Mouse (Mus musculus) MEL (cell line): ENCODE data around the gene Olfr611. TPM values are rescaled to one million over a fixed set of nuclear protein-coding genes. Genes with fewer than 3 reads are reported as not detected.
"Not testable (repeated sequence)": the region's sequence is repeated elsewhere in the genome, so short reads cannot be mapped to it uniquely, and the experiment has no call there.

Experiments used
- DNase-seq: peaks from one replicate; pipeline ENCODE4 v3.0.0; 2011; ENCODE audit warnings: low read depth, low spot score
- H3K27ac ChIP-seq: 2 replicates; pipeline ENCODE4 v1.5.1; 2012; ENCODE audit warnings: low read depth, mild to moderate bottlenecking, control low read depth, low read length, moderate library complexity; ENCODE audit not compliant: control insufficient read depth
- H3K27me3 ChIP-seq, 2 experiments: fragments of 150-350 bp in 1 of 2; sonication (generic) in 1 of 2; 2 replicates each; pipeline ENCODE4 v1.6.1; 2012; ENCODE audit warnings: low read length in 2 of 2, mild to moderate bottlenecking in 2 of 2, improper control_type of control experiment in 1 of 2, moderate library complexity in 1 of 2; ENCODE audit not compliant: insufficient read depth in 2 of 2, control insufficient read depth in 1 of 2
- H3K36me3 ChIP-seq, 2 experiments: 2 replicates each; pipeline ENCODE4 v1.6.1; 2012 to 2014; ENCODE audit warnings: low read length in 2 of 2, improper control_type of control experiment in 1 of 2, inconsistent platforms in 1 of 2, mild to moderate bottlenecking in 1 of 2; ENCODE audit not compliant: insufficient read depth in 2 of 2, control insufficient read depth in 1 of 2
- H3K4me1 ChIP-seq, 2 experiments: fragments of 150-350 bp in 1 of 2; sonication (generic) in 1 of 2; 2 replicates each; pipeline ENCODE4 v1.6.1; 2012; ENCODE audit warnings: low read length in 2 of 2, improper control_type of control experiment in 1 of 2, mild to moderate bottlenecking in 1 of 2; ENCODE audit not compliant: insufficient read depth in 2 of 2, control insufficient read depth in 1 of 2
- H3K4me3 ChIP-seq, 2 experiments: fragments of 150-350 bp in 1 of 2; sonication (generic) in 1 of 2; 2 replicates each; pipeline ENCODE4 v1.5.1; 2012; ENCODE audit warnings: low read depth in 2 of 2, low read length in 2 of 2, mild to moderate bottlenecking in 2 of 2, moderate library complexity in 2 of 2, control low read depth in 1 of 2, improper control_type of control experiment in 1 of 2; ENCODE audit not compliant: control insufficient read depth in 1 of 2, insufficient read depth in 1 of 2
- H3K79me2 ChIP-seq: 2 replicates; pipeline ENCODE4 v1.6.1; 2012; ENCODE audit warnings: mild to moderate bottlenecking, low read length, moderate library complexity; ENCODE audit not compliant: control insufficient read depth, poor library complexity, insufficient read depth
- H3K9ac ChIP-seq: 2 replicates; pipeline ENCODE4 v1.6.1; 2012; ENCODE audit warnings: low read depth, mild to moderate bottlenecking, control low read depth, low read length, moderate library complexity; ENCODE audit not compliant: control insufficient read depth, poor library complexity, severe bottlenecking
- H3K9me3 ChIP-seq: fragments of 150-350 bp; sonication (generic); replicated peaks from 2 replicates; pipeline ENCODE4 v1.6.1; 2012; ENCODE audit warnings: mild to moderate bottlenecking, low read length, improper control_type of control experiment, moderate library complexity; ENCODE audit not compliant: insufficient read depth
- E2F4 ChIP-seq: IDR thresholded peaks from 2 replicates; pipeline ENCODE4 v1.6.1; 2011; ENCODE audit warnings: low read depth, low read length, improper control_type of control experiment, borderline replicate concordance
- ELF1 ChIP-seq: IDR thresholded peaks from 2 replicates; pipeline ENCODE4 v1.6.1; 2014; ENCODE audit warnings: low read depth, mild to moderate bottlenecking, inconsistent platforms, low read length, improper control_type of control experiment, moderate library complexity
- ETS1 ChIP-seq: IDR thresholded peaks from 2 replicates; pipeline ENCODE4 v1.6.1; 2012; ENCODE audit warnings: low read depth, mild to moderate bottlenecking, inconsistent platforms, low read length, improper control_type of control experiment, moderate library complexity
- HCFC1 ChIP-seq: IDR thresholded peaks from 2 replicates; pipeline ENCODE4 v1.6.1; 2012; ENCODE audit warnings: low read depth, mild to moderate bottlenecking, inconsistent platforms, low read length, improper control_type of control experiment, moderate library complexity
- KAT2A ChIP-seq: conservative IDR thresholded peaks from 2 replicates; pipeline ENCODE4 v1.6.1; 2012; ENCODE audit warnings: low read depth, low read length, improper control_type of control experiment, inconsistent platforms
- MAFK ChIP-seq: IDR thresholded peaks from 2 replicates; pipeline ENCODE4 v1.6.1; 2011; ENCODE audit warnings: low read depth, mild to moderate bottlenecking, low read length, improper control_type of control experiment, borderline replicate concordance
- MAX ChIP-seq: IDR thresholded peaks from 2 replicates; pipeline ENCODE4 v1.6.1; 2011; ENCODE audit warnings: low read length, improper control_type of control experiment
- MYC ChIP-seq: IDR thresholded peaks from 2 replicates; pipeline ENCODE4 v1.6.1; 2011; ENCODE audit warnings: low read depth, mild to moderate bottlenecking, low read length, improper control_type of control experiment, moderate library complexity
- NRF1 ChIP-seq: IDR thresholded peaks from 2 replicates; pipeline ENCODE4 v1.6.1; 2014; ENCODE audit warnings: low read depth, mild to moderate bottlenecking, inconsistent platforms, low read length, improper control_type of control experiment, moderate library complexity; ENCODE audit not compliant: poor library complexity, insufficient read depth, severe bottlenecking
- POLR2AphosphoS5 ChIP-seq: IDR thresholded peaks from 2 replicates; pipeline ENCODE4 v1.6.1; 2012; ENCODE audit warnings: low read depth, borderline replicate concordance, mild to moderate bottlenecking, inconsistent platforms, low read length, moderate library complexity, mixed read lengths
- TAL1 ChIP-seq: IDR thresholded peaks from 2 replicates; pipeline ENCODE4 v1.6.1; 2012; ENCODE audit warnings: mild to moderate bottlenecking, inconsistent platforms, low read length, moderate library complexity, mixed read lengths
- TBP ChIP-seq: IDR thresholded peaks from 2 replicates; pipeline ENCODE4 v1.8.0; 2011; ENCODE audit warnings: low read depth, low read length, improper control_type of control experiment
- TCF12 ChIP-seq: IDR thresholded peaks from 2 replicates; pipeline ENCODE4 v1.6.1; 2014; ENCODE audit warnings: low read depth, mild to moderate bottlenecking, inconsistent platforms, low read length, improper control_type of control experiment, moderate library complexity
- UBTF ChIP-seq: IDR thresholded peaks from 2 replicates; pipeline ENCODE4 v1.6.1; 2012; ENCODE audit warnings: low read depth, mild to moderate bottlenecking, inconsistent platforms, low read length, improper control_type of control experiment, moderate library complexity, borderline replicate concordance; ENCODE audit not compliant: insufficient read depth
- USF2 ChIP-seq, 2 experiments: IDR thresholded peaks; 2 replicates each; pipeline ENCODE4 v1.6.1; 2011 to 2012; ENCODE audit warnings: improper control_type of control experiment in 2 of 2, low read length in 2 of 2, borderline replicate concordance in 1 of 2, inconsistent platforms in 1 of 2, low read depth in 1 of 2, mild to moderate bottlenecking in 1 of 2; ENCODE audit not compliant: insufficient read depth in 1 of 2
- ZC3H11A ChIP-seq: IDR thresholded peaks from 2 replicates; pipeline ENCODE4 v1.6.1; 2012; ENCODE audit warnings: low read depth, mild to moderate bottlenecking, inconsistent platforms, low read length, improper control_type of control experiment
- ZKSCAN1 ChIP-seq: IDR thresholded peaks from 2 replicates; pipeline ENCODE4 v1.6.1; 2012; ENCODE audit warnings: low read depth, mild to moderate bottlenecking, inconsistent platforms, low read length, improper control_type of control experiment, moderate library complexity
- polyA plus RNA-seq, 2 experiments: library from polyadenylated mRNA; stranded (reverse) in 1 of 2; unstranded in 1 of 2; fragments of >175 nt in 1 of 2; fragments of >200 nt in 1 of 2; gene quantifications; 2 replicates each; pipeline versions ENCODE4 v1.2.1 to v1.2.4; 2012; ENCODE audit warnings: low replicate concordance in 2 of 2, low read depth in 1 of 2; ENCODE audit not compliant: insufficient read length in 2 of 2, insufficient read depth in 1 of 2, missing spikeins in 1 of 2
- total RNA-seq: library from RNA; depleted of rRNA; stranded (reverse); fragments of 300-350 nt; gene quantifications from 2 replicates; pipeline ENCODE4 v1.2.3, GENCODE M21; 2012; rRNA removed

Gene Olfr611
- total RNA-seq (not detected in 2 replicates), polyA plus RNA-seq (not detected)

- not testable (repeated sequence) for H3K9me3 ChIP-seq, H3K79me2 ChIP-seq, H3K4me1 ChIP-seq, H3K27ac ChIP-seq, H3K36me3 ChIP-seq, H3K4me3 ChIP-seq, DNase-seq, H3K27me3 ChIP-seq, H3K9ac ChIP-seq
Observed at GRCm38 (mm10) chr7:103520746-103521145, at the start of gene Olfr611. Olfr611 (minus strand) TSS chr7:103520846.

GRCm38 (mm10) chr7:103569043-103569442 is 48.4 kb upstream of the Olfr611 start, which contains the start of gene Olfr616:
Olfr616 (minus strand) TSS chr7:103569143.
- H3K4me1 ChIP-seq = no peaks in the 10 kb centered on the region
- no peaks in the 10 kb centered on the region for H3K9me3 ChIP-seq
- no peak for DNase-seq
- TF ChIP-seq MYC (no peak), HCFC1 (no peak), E2F4 (no peak), ZC3H11A (no peak), ZKSCAN1 (no peak), ELF1 (no peak), POLR2AphosphoS5 (no peak), TAL1 (no peak), MAFK (no peak), TCF12 (no peak)
- H3K27me3 ChIP-seq = no peaks in the 10 kb centered on the region; a peak in 1 of 4 replicates
- no peak within 1 kb of the TSS for H3K9ac ChIP-seq
- no peak within 1 kb of the TSS for H3K27ac ChIP-seq
- no peaks in the 10 kb centered on the region for H3K36me3 ChIP-seq
- no peaks in the 10 kb centered on the region for H3K79me2 ChIP-seq
- H3K4me3 ChIP-seq = no peak within 1 kb of the TSS

GRCm38 (mm10) chr7:103555779-103556178 is 35.1 kb upstream of the Olfr611 start, which contains the start of gene Olfr615:
Olfr615 (plus strand) TSS chr7:103556079.
- no peak for DNase-seq
- no peak for TF ChIP-seq UBTF
- TF ChIP-seq HCFC1 = no peak
- no peak for TF ChIP-seq KAT2A
- TF ChIP-seq TBP = no peak
- TF ChIP-seq ZC3H11A = no peak
- no peak for TF ChIP-seq POLR2AphosphoS5
- TF ChIP-seq NRF1 = no peak
- no peak for TF ChIP-seq MAX
- TF ChIP-seq MYC = no peak
- no peak for TF ChIP-seq USF2 (IDR thresholded peaks at IDR 0.05; ENCODE audit: borderline replicate concordance in 1 of 2, insufficient read depth in 1 of 2, low read depth in 1 of 2, low read length in 2 of 2)
- TF ChIP-seq ETS1 = no peak
- TF ChIP-seq, all 39 proteins: peak for 0
- no peaks in the 10 kb centered on the region for H3K79me2 ChIP-seq
- no peaks in the 10 kb centered on the region for H3K4me1 ChIP-seq
- H3K4me3 ChIP-seq = no peak within 1 kb of the TSS
- no peak within 1 kb of the TSS for H3K9ac ChIP-seq
- no peaks in the 10 kb centered on the region for H3K9me3 ChIP-seq
- no peak within 1 kb of the TSS for H3K27ac ChIP-seq
- no peaks in the 10 kb centered on the region for H3K36me3 ChIP-seq
- no peaks in the 10 kb centered on the region for H3K27me3 ChIP-seq
